Mouse (Mus musculus): ENCODE results near the gene Pigk.

- TF ChIP-seq EP300 (IDR thresholded peaks at IDR 0.05; ENCODE audit: insufficient read depth, low read depth, low read length) (no peak), CTCF (IDR thresholded peaks at IDR 0.05) (no peak)
These were observed 167.8 kb downstream of the Pigk start for GRCm38 (mm10) chr3:152881706-152882105.

Measured in heart, adult 2 months (tissue).